Mouse (Mus musculus) ovary, adult 18-20 months (tissue): ENCODE measurements at regions not wholly inside any gene's neighbourhood (a gene's known extent, or its start where the extent isn't known, plus 50 kb on each side); places are given as distances from the start of the nearest gene placed in this dataset.
A peak's percentile ranks its signal among the peaks of the same experiment; 100 is the strongest.

Experiments used
- DNase-seq: peaks from one replicate; pipeline ENCODE4 v3.0.0; 2022; ENCODE audit warnings: low spot score, mixed read lengths

- no peak for DNase-seq
Measured at GRCm38 (mm10) chr2:178542032-178542431, 111.7 kb downstream of the Cdh26 start.

GRCm38 (mm10) chr2:178544411-178544810 lies 114.1 kb downstream of the Cdh26 start:
- no peak for DNase-seq

GRCm38 (mm10) chr2:178545601-178546352 lies 115.4 kb downstream of the Cdh26 start:
- no peak for DNase-seq

- DNase-seq, result no peak
Measured at GRCm38 (mm10) chr2:178546353-178546720, 116.0 kb downstream of the Cdh26 start.

- no peak for DNase-seq
Measured at GRCm38 (mm10) chr2:178546888-178547287, 116.6 kb downstream of the Cdh26 start.

- DNase-seq, result no peak
Measured at GRCm38 (mm10) chr2:178548937-178549336, 118.6 kb downstream of the Cdh26 start.

DNA sequence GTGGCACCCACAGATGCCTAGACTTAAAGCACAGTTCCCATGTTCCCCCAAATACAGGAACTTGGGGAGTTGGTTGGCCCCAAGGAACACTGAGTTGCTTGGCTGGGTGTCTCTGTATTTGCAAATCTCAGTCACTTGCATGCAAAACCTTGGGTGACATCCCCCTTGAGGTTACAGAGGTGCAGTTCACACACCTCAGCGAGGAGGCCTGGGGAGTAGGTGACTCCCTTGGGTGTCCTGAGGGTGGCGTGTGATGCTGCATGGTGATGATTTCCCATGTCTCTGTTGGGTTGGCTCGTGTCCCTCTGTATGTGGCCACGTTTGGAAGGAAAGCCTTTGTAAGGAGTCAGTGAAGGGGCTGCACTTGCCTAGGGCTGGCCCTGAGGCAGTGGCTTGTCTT lies 123.4 kb downstream of the Cdh26 start:
- no peak for DNase-seq

GRCm38 (mm10) chr2:178555692-178556340 lies 125.5 kb downstream of the Cdh26 start:
- DNase-seq, result no peak

DNA sequence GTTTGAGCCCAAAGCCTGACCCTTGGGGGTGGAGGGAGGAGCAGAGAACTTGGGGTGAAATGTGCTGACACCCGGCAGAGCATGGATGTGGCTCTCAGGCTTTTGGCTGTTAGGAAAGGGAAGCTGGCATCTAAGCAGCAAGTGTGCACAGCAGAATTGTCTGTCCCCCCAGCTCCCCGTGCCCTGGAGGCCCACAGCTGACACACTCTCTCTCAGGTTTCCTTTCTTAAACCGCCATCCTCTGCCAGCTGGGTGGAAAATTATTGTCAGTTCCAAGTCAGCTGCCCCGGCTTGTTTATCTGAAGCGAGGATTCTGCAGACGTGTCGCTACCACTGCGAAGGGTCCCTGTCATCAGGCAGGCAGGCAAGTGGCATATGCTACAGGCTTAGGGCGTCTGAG lies 127.6 kb downstream of the Cdh26 start:
- no peak for DNase-seq

- no peak for DNase-seq
Measured at GRCm38 (mm10) chr2:178563287-178563686, 133.0 kb downstream of the Cdh26 start.

GRCm38 (mm10) chr2:178565368-178565818 lies 135.1 kb downstream of the Cdh26 start:
- no peak for DNase-seq

DNA sequence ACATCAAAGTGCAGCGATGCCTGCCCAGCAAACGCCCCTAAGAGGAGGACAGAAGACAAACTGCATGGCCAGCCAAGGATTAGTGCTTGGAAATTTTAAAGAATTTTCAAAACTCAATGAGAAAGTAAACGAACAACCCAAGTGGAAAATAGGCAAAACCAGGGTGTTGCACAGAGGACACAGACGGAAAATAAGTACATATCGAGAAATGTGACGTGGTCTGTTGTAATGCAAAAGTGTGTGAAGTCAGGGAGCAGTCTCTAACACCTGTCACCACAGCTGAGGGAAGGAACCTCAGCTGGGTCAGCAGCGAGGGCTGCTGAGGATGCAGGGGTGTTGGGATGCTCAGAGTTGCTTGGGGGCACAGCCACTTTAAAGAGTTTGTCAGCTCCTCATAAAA lies 137.2 kb downstream of the Cdh26 start:
- no peak for DNase-seq

- DNase-seq, result peak; percentile 65
Measured at GRCm38 (mm10) chr2:178572301-178572700, 142.0 kb downstream of the Cdh26 start.

DNA sequence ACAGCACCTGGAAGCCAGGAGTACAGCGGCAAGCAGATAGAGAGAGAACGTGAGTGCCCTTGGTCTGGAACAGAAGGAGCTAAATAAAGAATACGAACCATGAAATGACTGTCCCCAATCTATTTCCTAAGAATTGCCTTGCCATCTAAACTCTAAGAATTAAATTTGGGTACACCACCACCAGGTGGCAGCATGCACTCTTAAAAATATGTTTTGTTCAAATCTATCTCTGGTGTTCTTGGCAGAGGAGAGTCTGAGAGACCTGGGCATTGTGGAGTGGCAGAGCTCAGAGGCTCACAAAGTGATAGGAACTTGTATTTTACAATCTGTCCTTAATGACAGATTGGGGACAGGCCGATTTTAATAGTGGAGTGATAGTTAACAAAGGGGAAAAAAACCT lies 144.5 kb downstream of the Cdh26 start:
- no peak for DNase-seq

- no peak for DNase-seq
Measured at GRCm38 (mm10) chr2:178575403-178575802, 145.1 kb downstream of the Cdh26 start.

GRCm38 (mm10) chr2:178576067-178576466 lies 145.7 kb downstream of the Cdh26 start:
- DNase-seq, result no peak

- DNase-seq, result no peak
Measured at GRCm38 (mm10) chr2:178579571-178579970, 149.2 kb downstream of the Cdh26 start.

- peak; percentile 74 for DNase-seq
Measured at GRCm38 (mm10) chr2:178581306-178581705, 151.0 kb downstream of the Cdh26 start.

DNA sequence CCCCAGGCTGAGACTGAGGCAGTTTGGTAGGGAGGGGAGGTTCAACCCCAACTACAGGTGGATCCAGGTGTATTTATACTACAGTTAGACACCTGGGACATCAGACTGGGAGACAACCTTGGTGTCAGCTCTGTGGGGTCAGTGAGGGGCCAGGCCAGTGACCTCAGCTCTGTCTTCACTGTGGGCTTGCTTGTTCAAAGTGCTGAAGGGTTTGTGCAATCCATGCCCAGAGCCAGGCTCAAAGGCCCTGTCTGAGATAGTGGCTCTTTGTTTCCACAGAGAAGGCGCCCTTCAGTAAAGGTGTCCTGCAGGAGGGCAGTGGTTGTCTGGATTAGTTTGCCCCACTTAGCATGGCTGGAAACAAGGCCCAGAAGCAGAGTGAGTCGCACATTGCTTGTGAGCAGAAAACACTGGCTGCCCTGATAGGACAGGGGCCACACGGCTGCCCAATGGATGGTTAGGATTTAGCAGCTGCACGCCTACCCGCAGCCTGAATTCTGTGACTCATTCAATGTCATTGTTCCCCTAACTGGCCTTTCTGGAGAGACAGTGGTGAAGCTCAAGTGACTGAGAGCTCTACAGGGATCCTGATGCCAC lies 154.7 kb downstream of the Cdh26 start:
- no peak for DNase-seq

- DNase-seq, result no peak
Measured at GRCm38 (mm10) chr2:178587134-178587636, 156.9 kb downstream of the Cdh26 start.

- DNase-seq, result no peak
Measured at GRCm38 (mm10) chr2:178593743-178594142, 163.4 kb downstream of the Cdh26 start.

DNA sequence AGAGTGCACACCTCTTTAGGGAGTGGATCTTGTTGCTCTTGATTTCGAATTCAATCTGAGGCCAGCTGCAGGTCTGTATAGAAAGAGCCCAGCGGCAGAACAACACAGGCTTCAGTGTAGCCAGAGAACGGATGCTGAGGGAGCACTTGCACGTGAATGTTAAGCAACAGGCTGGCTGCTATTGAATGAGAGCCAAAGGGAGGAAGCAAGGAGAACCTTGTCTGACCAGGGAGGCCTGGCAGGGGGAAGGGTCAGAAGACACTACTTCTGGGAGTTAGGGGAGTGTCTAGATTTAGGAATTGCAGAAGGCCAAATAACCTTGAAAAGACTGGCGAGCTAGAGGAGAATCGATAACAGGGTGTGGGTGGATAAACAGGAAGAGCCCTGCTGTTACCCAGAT lies 163.8 kb downstream of the Cdh26 start:
- peak; percentile 69 for DNase-seq
